Mouse (Mus musculus) C2C12 (cell line): Measurements from ENCODE around the gene Cfap97d2.

ENCODE experiments used
- CEBPB ChIP-seq: IDR thresholded peaks from one replicate; pipeline ENCODE4 v1.6.1; 2011; ENCODE audit warnings: low read depth, mild to moderate bottlenecking, control low read depth, moderate library complexity
- CTCF ChIP-seq: IDR thresholded peaks from one replicate; pipeline ENCODE4 v1.5.1; 2011; ENCODE audit not compliant: control insufficient read depth, insufficient read depth, insufficient read length
- FOSL1 ChIP-seq: IDR thresholded peaks from one replicate; pipeline ENCODE4 v1.8.0; 2011; ENCODE audit warnings: mild to moderate bottlenecking, low read length; ENCODE audit not compliant: poor library complexity, insufficient read depth, severe bottlenecking
- MAX ChIP-seq: IDR thresholded peaks from one replicate; pipeline ENCODE4 v1.6.1; 2011; ENCODE audit warnings: mild to moderate bottlenecking, control low read depth
- MYOD1 ChIP-seq: IDR thresholded peaks from one replicate; pipeline ENCODE4 v1.6.1; 2011; ENCODE audit warnings: low read depth; ENCODE audit not compliant: control insufficient read depth, insufficient read length
- MYOG ChIP-seq: IDR thresholded peaks from one replicate; pipeline ENCODE4 v1.6.1; 2011; ENCODE audit not compliant: control insufficient read depth, insufficient read length; ENCODE audit errors: extremely low read depth
- USF1 ChIP-seq: IDR thresholded peaks from one replicate; pipeline ENCODE4 v1.6.1; 2011; ENCODE audit warnings: low read depth, mild to moderate bottlenecking, control low read depth, moderate library complexity

- TF ChIP-seq CTCF, result no peak
- peak; percentile 28 for TF ChIP-seq MAX
- TF ChIP-seq USF1, result no peak
- peak; percentile 40 for TF ChIP-seq MYOD1
- no peak for TF ChIP-seq MYOG
- TF ChIP-seq CEBPB, result no peak
- TF ChIP-seq FOSL1, result no peak
Observed at GRCm38 (mm10) chr8:13696157-13696556, 9.5 kb upstream of the Cfap97d2 start.
